Mouse (Mus musculus) liver, adult 2 months (tissue): Measurements from ENCODE around the gene Ntn5.

Experiments used
- CTCF ChIP-seq: fragments of 200-500 bp; IDR thresholded peaks from 2 replicates; pipeline ENCODE4 v1.5.1; 2011; ENCODE audit warnings: low read depth, low read length, control low read depth
- POLR2A ChIP-seq: fragments of 200-500 bp; IDR thresholded peaks from 2 replicates; pipeline ENCODE4 v1.6.1; 2011; ENCODE audit warnings: low read length, control low read depth; ENCODE audit not compliant: insufficient read depth; ENCODE audit errors: extremely low read depth

DNA sequence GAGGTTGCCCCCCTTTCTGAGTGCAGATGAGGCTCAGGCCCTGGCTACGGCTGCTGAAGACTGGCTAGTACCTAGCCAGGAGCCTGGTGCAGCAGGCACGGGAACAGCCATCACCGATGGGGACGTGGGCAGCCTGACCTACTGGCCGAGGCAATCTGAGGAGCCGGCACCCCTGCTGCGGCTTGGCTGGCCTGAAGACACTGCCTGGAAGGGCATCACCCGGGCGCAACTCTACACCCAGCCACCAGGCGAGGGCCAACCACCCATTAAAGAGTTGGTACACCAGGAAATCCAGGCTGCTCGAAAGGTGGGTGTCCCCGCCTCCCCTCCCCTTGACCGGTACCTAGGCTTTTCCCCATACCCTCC, 38.5 kb downstream of the Ntn5 start:
- TF ChIP-seq POLR2A, result no peak
- TF ChIP-seq CTCF, result no peak
